Mouse (Mus musculus) cerebellum, postnatal 36 days (tissue): ENCODE data around the gene Tmc7.
A peak's percentile ranks its signal among the peaks of the same experiment; 100 is the strongest.

Source experiments
- DNase-seq, 2 experiments: peaks; one replicate each; pipeline ENCODE4 v3.0.0; 2021 to 2022; ENCODE audit warnings: mixed read lengths in 2 of 2

Gene Tmc7

GRCm38 (mm10) chr7:118584926-118585325, 390 bp upstream of the Tmc7 start:
- DNase-seq, result no peak

- DNase-seq, result no peak
These were observed 715 bp downstream of the Tmc7 start for GRCm38 (mm10) chr7:118583821-118584220.

GRCm38 (mm10) chr7:118579938-118580337, 4.6 kb downstream of the Tmc7 start:
- DNase-seq, result no peak

- DNase-seq, result no peak
These were observed 6.3 kb downstream of the Tmc7 start for GRCm38 (mm10) chr7:118578269-118578668.

- DNase-seq, result no peak
These were observed 12.5 kb downstream of the Tmc7 start for GRCm38 (mm10) chr7:118572039-118572438.

GRCm38 (mm10) chr7:118571350-118571749, 13.2 kb downstream of the Tmc7 start:
- no peak for DNase-seq

- DNase-seq, result no peak
These were observed 15.4 kb downstream of the Tmc7 start for GRCm38 (mm10) chr7:118569121-118569543.

GRCm38 (mm10) chr7:118554290-118554689, 30.2 kb downstream of the Tmc7 start:
- no peak for DNase-seq

- no peak for DNase-seq
These were observed 30.7 kb downstream of the Tmc7 start for GRCm38 (mm10) chr7:118553881-118554280.

- DNase-seq, result no peak
These were observed 37.1 kb downstream of the Tmc7 start for GRCm38 (mm10) chr7:118547451-118547850.

GRCm38 (mm10) chr7:118544128-118544527, 40.4 kb downstream of the Tmc7 start:
- no peak for DNase-seq

GRCm38 (mm10) chr7:118535076-118535475, 49.5 kb downstream of the Tmc7 start:
- no peak for DNase-seq

GRCm38 (mm10) chr7:118534326-118534725, 50.2 kb downstream of the Tmc7 start:
- DNase-seq, result no peak

- peak; percentile 91 to 97 for DNase-seq
These were observed 51.4 kb downstream of the Tmc7 start, which contains the start of gene Coq7 for GRCm38 (mm10) chr7:118533178-118533578. Gene Coq7, minus strand, starts transcription at chr7:118533356.

GRCm38 (mm10) chr7:118532519-118533177, 51.9 kb downstream of the Tmc7 start:
- DNase-seq, result peak; percentile 98

- no peak for DNase-seq
These were observed 57.6 kb downstream of the Tmc7 start for GRCm38 (mm10) chr7:118526967-118527366.

- no peak for DNase-seq
These were observed 62.5 kb downstream of the Tmc7 start for GRCm38 (mm10) chr7:118522077-118522476.

GRCm38 (mm10) chr7:118519661-118520060, 64.9 kb downstream of the Tmc7 start:
- no peak for DNase-seq

- peak; percentile 72 to 75 for DNase-seq
These were observed 65.8 kb downstream of the Tmc7 start for GRCm38 (mm10) chr7:118518687-118519086.

- DNase-seq, result no peak
These were observed 66.7 kb downstream of the Tmc7 start for GRCm38 (mm10) chr7:118517819-118518218.

- DNase-seq, result no peak
These were observed 76.0 kb downstream of the Tmc7 start for GRCm38 (mm10) chr7:118508556-118508955.

- DNase-seq, result no peak
These were observed 80.7 kb downstream of the Tmc7 start for GRCm38 (mm10) chr7:118503844-118504243.

- no peak for DNase-seq
These were observed 82.2 kb downstream of the Tmc7 start for GRCm38 (mm10) chr7:118502333-118502732.

- DNase-seq, result no peak
These were observed 84.6 kb downstream of the Tmc7 start for GRCm38 (mm10) chr7:118499784-118500435.
